Mouse (Mus musculus) hindbrain, embryonic 11.5 days (tissue): ENCODE results near the gene Trim41. TPM values are rescaled to one million over a fixed set of nuclear protein-coding genes. Genes with fewer than 3 reads are reported as not detected.

ENCODE experiments used
- polyA plus RNA-seq: library from polyadenylated mRNA; unstranded; fragments of >200 nt; fragmentation: Nextera tagmentation; extraction: Ambion mirVana; gene quantifications from 2 replicates; pipeline ENCODE4 v1.2.1, GENCODE M21; 2014

The Trim41 gene
- polyA plus RNA-seq, 1 experiment from 2014 or later: 4.2 TPM

Other genes starting within 250 kb of the Trim41 start
- gene Rack1, start 17.0 kb downstream of the Trim41 start, polyA plus RNA-seq: 654 and 661 TPM in 2 replicates
- 0.56 and 0.77 TPM in 2 replicates for gene Trim7, start 8.8 kb upstream of the Trim41 start, polyA plus RNA-seq
- gene Gm12184, start 9.3 kb upstream of the Trim41 start, polyA plus RNA-seq: 5.8 and 7.4 TPM in 2 replicates
- gene Irgm1, start 54.3 kb upstream of the Trim41 start, polyA plus RNA-seq: 1.5 and 2.1 TPM in 2 replicates
- 0.14 and 0.26 TPM in 2 replicates for gene Gm5431, start 84.9 kb upstream of the Trim41 start, polyA plus RNA-seq
- gene Psme2b, start 128.8 kb upstream of the Trim41 start, polyA plus RNA-seq: 1.8 and 2.3 TPM in 2 replicates
- 0.14 TPM in 1 of 2 replicates, not detected in the other for gene Olfr56, start 161.5 kb upstream of the Trim41 start, polyA plus RNA-seq
- 0.17 and 0.54 TPM in 2 replicates for gene 9930111J21Rik1, start 162.0 kb upstream of the Trim41 start, polyA plus RNA-seq
- not detected in 2 replicates for gene Gm12185, start 174.9 kb upstream of the Trim41 start, polyA plus RNA-seq
- not detected in 2 replicates for gene Tgtp1, start 176.8 kb upstream of the Trim41 start, polyA plus RNA-seq
- gene 9930111J21Rik2, start 233.9 kb upstream of the Trim41 start, polyA plus RNA-seq: 0.11 and 0.42 TPM in 2 replicates
- gene Tgtp2, start 246.9 kb upstream of the Trim41 start, polyA plus RNA-seq: not detected in 2 replicates